Mouse (Mus musculus) B cell, adult 67 days (primary cell): Measurements from ENCODE around the gene Zdhhc12. TPM values are rescaled to one million over a fixed set of nuclear protein-coding genes. Genes with fewer than 3 reads are reported as not detected.

ENCODE experiments used
- total RNA-seq, 2 experiments: library from RNA; stranded (reverse); gene quantifications; 4 replicates each; pipeline ENCODE4 v1.2.4; 2023

Zdhhc12 gene
- total RNA-seq, result 10 to 100 TPM; 15.1 to 25.0 TPM

GRCm38 (mm10) chr2:30093471-30094207 lies at the start of gene Zdhhc12:
TSS of gene Zdhhc12 (minus strand) at chr2:30093648.

GRCm38 (mm10) chr2:30133613-30134377 lies 40.3 kb upstream of the Zdhhc12 start, which contains the start of gene Tbc1d13:
TSS of gene Tbc1d13 (plus strand) at chr2:30133746.

GRCm38 (mm10) chr2:30124472-30125274 lies 31.2 kb upstream of the Zdhhc12 start, which contains the start of gene Zer1:
TSS of gene Zer1 (minus strand) at chr2:30124585.

GRCm38 (mm10) chr2:30077502-30078348 lies 15.7 kb downstream of the Zdhhc12 start, which contains the start of gene Pkn3:
TSS of gene Pkn3 (plus strand) at chr2:30077684.

GRCm38 (mm10) chr2:30057223-30057904 lies 36.1 kb downstream of the Zdhhc12 start, which contains the start of gene Set:
TSS of gene Set (plus strand) at chr2:30057378.

GRCm38 (mm10) chr2:30048699-30049388 lies 44.6 kb downstream of the Zdhhc12 start, which contains the start of gene Wdr34:
TSS of gene Wdr34 (minus strand) at chr2:30048881.

Other genes starting within 250 kb of the Zdhhc12 start
- gene Cercam, start 224.5 kb downstream of the Zdhhc12 start, total RNA-seq, result 1 to 10 TPM in 1 of 2 experiments, under 1 TPM in 1; 0.68 to 1.2 TPM
- gene Odf2, start 204.4 kb downstream of the Zdhhc12 start, total RNA-seq, result 100 to 1,000 TPM; 118 to 127 TPM
- gene Gle1, start 158.2 kb downstream of the Zdhhc12 start, total RNA-seq, result 10 to 100 TPM; 76.1 to 100.0 TPM
- gene Sptan1, start 128.1 kb downstream of the Zdhhc12 start, total RNA-seq, result 100 to 1,000 TPM; 287 to 297 TPM
- 1 to 10 TPM; 1.8 to 2.1 TPM for gene Wdr34, start 44.8 kb downstream of the Zdhhc12 start, total RNA-seq
- gene Set, start 36.3 kb downstream of the Zdhhc12 start, total RNA-seq, result 100 to 1,000 TPM; 239 to 303 TPM
- 1 to 10 TPM; 2.1 to 2.5 TPM for gene Pkn3, start 16.0 kb downstream of the Zdhhc12 start, total RNA-seq
- 10 to 100 TPM; 82.2 to 94.7 TPM for gene Zer1, start 30.9 kb upstream of the Zdhhc12 start, total RNA-seq
- 10 to 100 TPM; 45.6 to 49.2 TPM for gene Tbc1d13, start 40.1 kb upstream of the Zdhhc12 start, total RNA-seq
- 10 to 100 TPM; 11.5 to 13.6 TPM for gene Endog, start 77.8 kb upstream of the Zdhhc12 start, total RNA-seq
- gene Spout1, start 84.8 kb upstream of the Zdhhc12 start, total RNA-seq, result 10 to 100 TPM; 21.5 to 27.4 TPM
- gene Kyat1, start 112.2 kb upstream of the Zdhhc12 start, total RNA-seq, result 10 to 100 TPM in 1 of 2 experiments, 1 to 10 TPM in 1; 7.1 to 11.8 TPM
- gene Lrrc8a, start 144.1 kb upstream of the Zdhhc12 start, total RNA-seq, result 10 to 100 TPM; 25.8 to 35.3 TPM
- 1 to 10 TPM; 1.4 to 5.0 TPM for gene Gm28035, start 146.9 kb upstream of the Zdhhc12 start, total RNA-seq
- 10 to 100 TPM in 1 of 2 experiments, 1 to 10 TPM in 1; 6.2 to 11.7 TPM for gene Phyhd1, start 172.6 kb upstream of the Zdhhc12 start, total RNA-seq
- 1 to 10 TPM in 1 of 2 experiments, not detected in 1; 4.2 TPM for gene Gm28038, start 187.4 kb upstream of the Zdhhc12 start, total RNA-seq
- gene Dolk, start 192.7 kb upstream of the Zdhhc12 start, total RNA-seq, result 10 to 100 TPM in 1 of 2 experiments, 1 to 10 TPM in 1; 9.8 to 12.1 TPM
- gene Nup188, start 192.7 kb upstream of the Zdhhc12 start, total RNA-seq, result 10 to 100 TPM; 51.1 to 56.2 TPM